Mouse (Mus musculus) urinary bladder, postnatal 10 days (tissue): ENCODE results near the gene Rps6kc1.

Experiments
- DNase-seq: peaks from one replicate; pipeline ENCODE4 v3.0.0; 2022; ENCODE audit warnings: low spot score

The Rps6kc1 gene

GRCm38 (mm10) chr1:190834201-190834907 lies 77.2 kb downstream of the Rps6kc1 start:
- DNase-seq = no peak

- DNase-seq = no peak
Observed at GRCm38 (mm10) chr1:190832965-190833630, 78.5 kb downstream of the Rps6kc1 start.

DNA sequence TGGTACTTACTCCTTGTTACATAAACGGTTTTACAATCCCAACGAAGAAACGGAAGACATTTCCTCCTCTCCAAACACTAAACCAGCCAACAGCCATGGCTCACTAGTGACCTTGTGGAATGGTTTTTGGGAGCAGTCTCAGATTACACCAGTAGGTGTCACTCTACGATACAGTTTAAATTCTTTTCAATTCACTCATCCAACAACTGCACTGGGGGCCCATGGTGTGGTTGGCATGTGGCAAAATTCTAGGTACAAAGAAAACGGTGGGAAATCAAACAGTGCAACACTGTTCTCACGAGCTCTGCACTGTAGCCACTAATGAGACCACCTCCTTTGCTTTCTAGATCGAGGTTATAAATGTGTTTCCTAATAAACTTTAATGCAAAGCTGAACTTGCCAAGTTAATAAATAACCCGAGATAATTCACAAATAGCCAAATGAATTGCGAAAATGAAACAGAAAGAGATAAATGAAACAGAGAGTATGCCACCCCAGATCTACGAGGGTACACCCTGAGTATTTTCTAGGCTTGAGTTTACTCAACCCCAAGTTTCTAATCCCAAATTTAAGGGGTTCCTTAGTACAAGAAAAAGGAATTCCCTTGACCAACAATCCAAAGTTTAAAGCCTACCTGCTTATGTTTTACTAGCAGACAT lies 79.6 kb downstream of the Rps6kc1 start:
- DNase-seq = no peak

GRCm38 (mm10) chr1:190826486-190827034 lies 85.0 kb downstream of the Rps6kc1 start:
- DNase-seq = no peak

GRCm38 (mm10) chr1:190823745-190824144 lies 87.8 kb downstream of the Rps6kc1 start:
- DNase-seq = no peak

DNA sequence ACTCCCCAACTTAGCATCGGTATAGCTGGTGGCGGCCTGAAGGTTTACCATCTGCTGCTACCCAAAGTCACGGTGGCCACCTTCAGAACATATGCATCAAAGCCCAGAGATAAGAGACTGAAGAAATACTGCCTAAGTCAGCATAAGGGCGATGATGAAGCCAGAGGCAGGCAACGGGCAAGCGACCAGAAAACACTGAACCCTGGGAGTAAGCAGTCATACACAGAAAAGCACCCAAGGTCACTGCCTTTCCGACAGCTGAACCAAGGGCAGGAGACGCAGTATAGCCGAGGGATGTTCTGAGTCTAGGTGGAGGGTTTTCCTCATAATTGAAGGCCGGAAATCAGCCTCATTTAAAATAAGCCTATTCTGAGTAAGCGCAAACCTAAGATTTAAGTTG lies 95.4 kb downstream of the Rps6kc1 start:
- DNase-seq = no peak

DNA sequence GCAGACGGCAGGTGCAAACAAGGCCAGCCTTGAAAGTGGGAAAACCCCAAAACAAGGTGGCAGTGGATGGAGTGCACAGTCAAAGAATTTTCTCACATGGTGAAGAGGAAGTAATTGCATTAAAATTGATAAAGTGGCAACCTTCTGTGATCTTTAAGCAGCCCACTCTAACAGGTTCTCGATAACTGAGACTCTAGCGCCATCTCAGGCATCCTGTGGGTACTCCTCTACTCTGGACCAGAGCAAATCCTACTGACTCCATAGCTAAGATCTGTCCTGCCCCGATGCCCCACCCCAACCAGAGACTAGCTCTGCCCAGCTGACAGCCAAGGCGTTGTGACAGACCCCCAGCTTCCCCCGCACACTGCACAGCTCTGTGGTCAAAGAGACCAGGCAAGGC lies 101.2 kb downstream of the Rps6kc1 start:
- no peak for DNase-seq

- no peak for DNase-seq
Observed at GRCm38 (mm10) chr1:190808766-190809221, 102.8 kb downstream of the Rps6kc1 start.

DNA sequence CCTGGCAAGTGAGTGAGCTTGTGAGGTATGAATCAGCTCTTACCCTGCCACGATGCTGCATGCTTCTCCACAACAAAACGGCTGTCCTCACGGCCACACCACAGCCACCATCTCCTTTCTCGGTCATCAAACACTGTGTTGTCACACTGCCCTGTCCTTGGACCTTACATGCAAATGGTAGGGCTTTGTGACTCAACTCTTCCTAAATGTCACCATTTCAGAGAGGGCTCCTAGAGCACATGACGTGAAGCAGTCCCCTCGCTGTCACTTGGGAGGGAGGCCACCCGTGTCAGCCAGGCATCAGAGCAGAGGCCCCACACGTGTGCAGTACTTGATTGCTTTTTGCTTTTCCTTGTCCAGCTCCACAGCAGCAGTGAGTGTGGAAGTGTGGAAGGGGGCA lies 104.8 kb downstream of the Rps6kc1 start:
- DNase-seq = no peak

- no peak for DNase-seq
Observed at GRCm38 (mm10) chr1:190798668-190799067, 112.9 kb downstream of the Rps6kc1 start.

DNA sequence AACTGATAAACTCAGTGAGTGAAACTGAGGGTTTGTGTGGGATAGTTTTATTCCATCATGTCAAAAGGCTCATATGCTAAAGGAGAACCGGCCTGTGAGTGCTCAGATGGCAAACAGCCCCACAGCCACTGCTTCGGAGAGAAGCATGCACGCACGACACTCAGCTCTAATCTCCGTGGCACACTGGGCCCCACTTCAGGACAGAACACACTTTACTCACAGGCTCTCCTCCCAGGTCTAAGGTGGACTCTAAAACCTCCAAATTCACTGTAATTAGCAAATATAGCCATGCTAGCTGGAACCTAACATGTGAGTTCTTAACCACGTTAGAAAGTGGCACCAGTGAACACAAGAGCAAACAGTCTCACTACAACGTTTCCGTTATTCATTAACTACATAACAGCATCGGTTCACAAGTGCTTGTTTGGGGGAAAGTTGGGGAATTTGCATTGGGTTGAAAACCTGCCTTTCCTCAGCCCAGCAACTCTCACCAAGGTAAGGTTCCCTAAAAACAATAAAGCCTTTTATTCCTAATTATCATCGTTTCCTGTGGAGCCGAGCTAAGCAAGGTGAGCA lies 114.0 kb downstream of the Rps6kc1 start:
- no peak for DNase-seq

- DNase-seq = no peak
Observed at GRCm38 (mm10) chr1:190796745-190797482, 114.7 kb downstream of the Rps6kc1 start.

DNA sequence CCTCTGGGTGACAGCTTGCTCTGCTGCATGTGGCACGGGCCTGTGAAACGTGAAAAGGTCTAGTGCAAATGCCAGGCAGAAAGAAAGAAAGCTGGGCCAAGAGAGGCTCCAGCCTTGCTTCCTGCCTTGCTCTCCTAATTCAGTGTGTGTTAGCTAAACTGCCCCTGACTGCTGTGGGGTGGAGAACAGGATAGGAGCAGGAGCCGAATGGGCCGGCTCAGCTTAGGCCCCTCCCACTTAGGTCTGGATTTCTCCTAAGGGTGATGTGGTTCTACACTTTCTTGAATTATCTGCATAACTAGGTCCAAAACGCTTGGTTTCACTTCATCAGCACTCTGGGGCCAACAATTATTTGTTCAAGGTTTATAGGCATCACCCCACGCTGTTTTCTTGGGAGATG lies 119.9 kb downstream of the Rps6kc1 start:
- no peak for DNase-seq

DNA sequence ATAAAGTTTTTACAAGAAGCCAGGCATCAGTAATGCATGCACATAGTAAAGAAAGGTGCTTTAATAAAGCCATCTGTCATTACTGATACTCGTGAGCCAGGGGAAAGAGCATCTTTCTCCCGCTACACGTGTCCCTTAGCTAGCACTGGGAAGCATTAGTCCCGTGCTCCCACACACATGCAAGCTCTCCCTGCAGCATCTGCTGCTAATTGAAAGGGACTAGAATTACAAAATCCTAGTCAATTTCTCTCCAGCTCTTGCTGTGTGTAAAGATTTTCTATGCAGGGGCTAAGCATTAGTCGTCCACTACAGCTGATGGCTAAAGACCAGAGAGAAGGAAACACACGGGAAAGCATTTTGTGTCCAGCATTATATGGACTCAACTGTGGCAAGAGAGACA lies 120.8 kb downstream of the Rps6kc1 start:
- DNase-seq = no peak

DNA sequence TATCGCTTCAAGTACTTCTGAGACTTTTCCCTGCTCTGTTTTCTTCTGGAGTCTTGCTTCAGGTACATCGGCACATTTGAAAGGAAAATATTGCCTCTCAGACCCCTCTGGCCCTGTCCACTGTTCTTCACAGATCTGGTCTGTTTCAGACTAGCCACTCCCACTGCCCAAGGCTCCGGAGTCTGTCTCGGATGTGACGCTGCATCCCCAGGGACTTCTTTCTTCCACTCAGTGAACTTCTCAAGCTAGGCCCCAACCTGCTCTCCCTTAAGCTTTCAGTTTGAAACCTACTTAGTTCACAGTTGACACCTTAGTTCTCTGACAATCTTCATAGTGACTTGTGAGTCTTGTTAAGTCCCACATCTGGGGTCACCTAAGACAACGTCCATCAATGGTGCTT lies 133.9 kb downstream of the Rps6kc1 start:
- no peak for DNase-seq

- DNase-seq = no peak
Observed at GRCm38 (mm10) chr1:190776260-190776659, 135.3 kb downstream of the Rps6kc1 start.

GRCm38 (mm10) chr1:190772088-190772885 lies 139.3 kb downstream of the Rps6kc1 start:
- no peak for DNase-seq

DNA sequence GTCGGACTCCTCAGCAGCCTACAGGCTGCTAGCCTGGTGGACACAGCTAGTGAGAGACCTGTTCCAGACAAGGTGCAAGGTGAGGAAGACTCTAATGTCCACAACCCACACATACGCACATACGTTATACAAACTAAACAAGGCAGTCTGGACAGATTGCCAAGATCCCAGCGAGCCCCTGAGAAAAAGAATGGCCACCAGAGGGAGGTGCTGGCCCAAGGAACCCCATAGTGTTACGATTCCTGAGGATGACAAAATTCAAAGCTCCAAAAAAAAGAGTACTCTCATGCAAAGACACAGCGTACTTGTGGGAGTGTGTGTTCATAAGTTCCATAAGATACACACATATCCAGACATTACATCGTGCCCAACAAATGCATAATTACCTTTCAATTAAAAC lies 141.8 kb downstream of the Rps6kc1 start:
- DNase-seq = no peak

DNA sequence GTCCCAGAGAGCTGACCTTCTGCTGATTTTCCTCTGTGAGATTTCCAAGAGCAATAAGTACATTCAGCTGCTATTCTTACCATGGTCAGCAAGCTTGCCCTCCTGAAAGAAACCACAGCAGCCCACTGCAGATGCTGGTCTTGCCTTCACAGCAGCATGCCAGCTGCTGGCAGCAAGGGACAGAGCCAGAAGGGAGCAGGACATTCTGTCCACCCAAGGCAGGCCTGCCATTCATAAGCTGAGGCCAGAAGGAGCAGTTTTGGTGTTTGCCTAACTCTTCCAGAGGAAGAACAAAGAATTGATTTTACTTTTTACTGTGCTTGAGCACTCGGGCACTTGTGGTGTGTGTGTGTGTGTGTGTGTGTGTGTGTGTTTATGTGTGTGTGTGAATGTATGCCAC lies 143.3 kb downstream of the Rps6kc1 start:
- no peak for DNase-seq

GRCm38 (mm10) chr1:190767621-190768020 lies 143.9 kb downstream of the Rps6kc1 start:
- DNase-seq = no peak

GRCm38 (mm10) chr1:190766800-190767199 lies 144.8 kb downstream of the Rps6kc1 start:
- no peak for DNase-seq
